Mouse (Mus musculus): ENCODE measurements around the gene Teddm2. TPM values are rescaled to one million over a fixed set of nuclear protein-coding genes. Genes with fewer than 3 reads are reported as not detected.

Teddm2 gene
- polyA plus RNA-seq, 1 experiment from 2014 or later = 0.86 TPM

DNA sequence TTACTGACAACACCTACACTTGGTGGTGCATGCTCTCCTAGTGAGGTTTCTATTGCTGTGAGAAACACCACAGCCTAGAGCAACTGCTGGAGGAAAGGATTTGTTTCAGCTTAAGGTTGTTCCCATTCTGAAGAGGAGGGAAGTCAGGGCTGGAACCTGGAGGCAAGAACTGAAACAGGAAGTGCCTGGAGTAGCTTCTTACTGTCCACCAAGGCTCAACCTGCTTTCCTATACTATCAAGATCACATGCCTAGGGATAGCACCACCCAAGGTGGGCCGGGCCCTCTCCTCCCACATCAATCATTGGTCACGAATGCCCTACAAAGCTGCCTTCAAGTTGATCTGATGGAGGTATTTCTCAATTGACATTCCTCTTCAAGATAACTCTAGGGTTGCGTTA lies 21.6 kb upstream of the Teddm2 start:
- H3K4me3 ChIP-seq = no peak overlapping the region
- no peak overlapping the region for H3K4me2 ChIP-seq (replicated peaks)
- WGBS = 91% methylated on average over 3 of the region's 3 CpGs
- no peaks in the 10 kb centered on the region for H3K9me3 ChIP-seq
- H3K27me3 ChIP-seq = no peaks in the 10 kb centered on the region
- H3K4me1 ChIP-seq = no peaks in the 10 kb centered on the region
- ATAC-seq (ENCODE audit: insufficient number of reproducible peaks, insufficient read depth, low FRiP score, low TSS enrichment) = no peak
- H3K36me3 ChIP-seq = no peaks in the 10 kb centered on the region
- no peak overlapping the region for H3K27ac ChIP-seq
- H3K9ac ChIP-seq = no peak overlapping the region

DNA sequence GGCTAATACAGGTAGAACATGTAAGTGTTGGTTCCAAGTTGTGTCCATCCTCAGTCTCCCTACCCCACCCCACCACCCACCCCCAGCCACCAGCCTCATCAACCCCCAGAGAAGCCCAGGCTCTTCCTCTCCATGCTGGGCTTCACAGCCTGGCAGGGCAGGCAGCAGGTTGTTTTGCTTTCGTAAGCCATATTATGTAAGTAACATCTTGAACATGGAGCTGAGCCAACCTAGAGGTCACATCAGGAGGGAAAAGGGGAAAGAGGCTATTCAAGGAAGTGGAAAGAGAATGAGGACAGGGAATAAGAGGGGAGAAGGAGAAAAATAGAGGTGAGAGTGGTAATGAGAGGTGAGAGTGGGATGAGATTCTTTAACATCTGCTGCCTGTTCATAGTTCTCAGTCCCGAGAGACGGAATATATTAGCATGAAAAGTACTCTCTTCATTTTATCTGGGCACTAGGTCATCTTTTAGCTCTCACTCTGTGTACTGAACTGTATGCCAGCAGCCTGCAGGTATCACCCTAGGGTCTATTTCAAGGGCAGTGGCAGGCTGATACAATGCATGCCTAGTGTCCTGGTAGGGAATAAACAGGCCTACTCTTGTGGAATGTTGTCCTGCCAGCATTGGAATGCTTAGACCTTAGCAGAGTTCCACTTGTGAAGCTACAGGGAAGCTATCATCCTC lies 18.6 kb upstream of the Teddm2 start:
- Histone ChIP-seq H3K4me1 (no peaks in the 10 kb centered on the region), H3K4me2 (replicated peaks) (no peak overlapping the region), H3K27ac (no peak overlapping the region), H3K9ac (no peak overlapping the region), H3K9me3 (no peaks in the 10 kb centered on the region), H3K36me3 (no peaks in the 10 kb centered on the region), H3K4me3 (no peak overlapping the region), H3K27me3 (no peaks in the 10 kb centered on the region)
- 78% methylated on average over 3 of the region's 3 CpGs for WGBS
- no peak for ATAC-seq (ENCODE audit: insufficient number of reproducible peaks, insufficient read depth, low FRiP score, low TSS enrichment)

DNA sequence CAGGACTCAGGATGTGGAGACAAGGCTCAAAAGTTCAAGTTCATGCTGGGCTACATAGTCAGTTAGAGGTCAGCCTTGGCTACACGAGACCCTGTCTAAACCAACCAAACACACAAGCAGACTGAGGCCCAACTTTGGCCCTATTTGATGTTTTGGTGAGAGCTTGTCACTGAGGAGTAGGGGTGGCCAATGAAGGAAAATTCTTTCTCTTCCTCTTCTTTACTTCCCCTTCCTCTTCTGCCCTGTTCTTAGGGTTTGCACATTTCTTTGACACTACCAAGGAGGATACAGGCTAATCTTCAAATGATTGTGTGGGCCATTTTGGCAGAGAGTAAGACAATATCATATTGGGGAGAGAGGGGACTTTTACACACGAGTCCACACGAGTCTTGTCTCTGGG lies 13.8 kb upstream of the Teddm2 start:
- no peak overlapping the region for H3K9ac ChIP-seq
- no peaks in the 10 kb centered on the region for H3K27me3 ChIP-seq
- no peaks in the 10 kb centered on the region for H3K9me3 ChIP-seq
- no peak for ATAC-seq (ENCODE audit: insufficient number of reproducible peaks, insufficient read depth, low FRiP score, low TSS enrichment)
- 84% methylated on average over 3 of the region's 3 CpGs for WGBS
- H3K4me2 ChIP-seq (replicated peaks) = no peak overlapping the region
- no peaks in the 10 kb centered on the region for H3K4me1 ChIP-seq
- no peak overlapping the region for H3K4me3 ChIP-seq
- no peak overlapping the region for H3K27ac ChIP-seq
- 0 out of 2 replicates have a peak, but pooled peaks cover 2% of the 10 kb centered on the region for H3K36me3 ChIP-seq

DNA sequence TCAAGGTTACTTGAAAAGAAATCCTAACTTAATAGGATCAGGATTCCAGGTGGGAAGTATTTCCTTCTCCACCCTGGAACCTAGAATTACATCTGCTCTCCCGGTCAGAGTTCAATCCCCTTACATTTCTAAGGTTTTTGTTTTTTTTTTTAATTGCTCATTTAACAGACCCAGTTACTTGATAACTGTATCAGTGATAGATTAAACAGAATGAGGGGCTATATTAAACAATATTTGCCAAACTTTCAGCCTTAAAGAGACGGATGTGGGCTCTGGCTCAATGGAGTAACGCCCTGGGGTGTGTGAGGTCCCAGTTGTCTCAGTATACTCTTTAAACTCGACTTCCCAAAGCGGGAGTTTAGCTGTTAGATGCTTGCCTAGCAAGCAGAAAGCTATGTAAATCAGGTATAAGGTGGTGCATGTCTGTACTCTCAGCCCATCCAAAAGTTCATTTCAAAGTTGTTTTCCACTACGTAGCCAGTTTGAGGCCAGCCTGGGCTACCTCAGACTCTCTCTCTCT lies 11.3 kb upstream of the Teddm2 start:
- peaks cover 27% of the 10 kb centered on the region for H3K36me3 ChIP-seq
- no peaks in the 10 kb centered on the region for H3K27me3 ChIP-seq
- H3K9ac ChIP-seq = no peak overlapping the region
- no peaks in the 10 kb centered on the region for H3K4me1 ChIP-seq
- no peak overlapping the region for H3K4me3 ChIP-seq
- 84% methylated on average over 6 of the region's 6 CpGs for WGBS
- no peak overlapping the region for H3K27ac ChIP-seq
- no peaks in the 10 kb centered on the region for H3K9me3 ChIP-seq
- ATAC-seq (ENCODE audit: insufficient number of reproducible peaks, insufficient read depth, low FRiP score, low TSS enrichment) = no peak
- H3K4me2 ChIP-seq (replicated peaks) = no peak overlapping the region

DNA sequence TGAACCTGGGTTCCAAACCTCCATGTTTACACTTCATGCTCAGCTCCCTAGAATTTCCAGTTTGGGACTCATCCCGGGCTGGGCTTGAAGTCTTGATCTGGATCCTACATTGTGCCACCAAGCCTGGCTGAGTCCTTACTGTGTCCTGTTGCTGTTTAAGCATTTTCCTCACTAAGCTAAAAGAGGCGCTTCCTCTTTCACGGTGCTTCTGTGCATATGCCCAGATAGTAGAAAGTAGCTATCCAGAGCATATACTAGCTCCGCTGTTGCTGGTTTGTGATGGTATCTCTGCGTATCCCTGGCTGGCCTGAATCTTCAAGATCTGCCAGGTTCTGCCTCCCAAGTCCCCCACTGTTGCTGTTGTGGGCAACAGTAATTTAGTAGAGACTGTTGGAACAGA lies 10.4 kb upstream of the Teddm2 start:
- Histone ChIP-seq H3K27me3 (no peaks in the 10 kb centered on the region), H3K4me1 (no peaks in the 10 kb centered on the region), H3K9ac (no peak overlapping the region), H3K4me2 (replicated peaks) (no peak overlapping the region), H3K9me3 (no peaks in the 10 kb centered on the region), H3K27ac (no peak overlapping the region), H3K36me3 (peaks cover 36% of the 10 kb centered on the region), H3K4me3 (no peak overlapping the region)
- 86% methylated on average over 5 of the region's 5 CpGs for WGBS
- no peak for ATAC-seq (ENCODE audit: insufficient number of reproducible peaks, insufficient read depth, low FRiP score, low TSS enrichment)

DNA sequence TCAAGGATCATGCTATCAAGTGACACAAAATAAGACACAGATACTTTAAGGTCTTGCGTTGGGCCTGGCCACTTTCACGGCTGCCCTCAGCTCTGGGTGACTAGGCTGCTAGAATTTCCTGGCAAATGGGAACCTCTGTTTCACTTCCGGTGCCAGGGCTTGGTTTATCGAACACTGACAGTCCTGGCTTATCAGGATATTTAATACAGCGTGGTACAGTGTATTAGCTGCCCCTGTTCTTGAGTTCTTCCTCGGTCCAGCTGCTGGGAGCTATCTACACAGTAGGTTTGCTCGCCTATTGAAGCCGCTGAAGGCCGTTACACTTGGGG lies 9.9 kb upstream of the Teddm2 start:
- H3K27ac ChIP-seq = no peak overlapping the region
- no peak overlapping the region for H3K4me3 ChIP-seq
- 88% methylated on average over 9 of the region's 9 CpGs for WGBS
- H3K4me2 ChIP-seq (replicated peaks) = no peak overlapping the region
- H3K4me1 ChIP-seq = no peaks in the 10 kb centered on the region
- H3K27me3 ChIP-seq = no peaks in the 10 kb centered on the region
- ATAC-seq (ENCODE audit: insufficient number of reproducible peaks, insufficient read depth, low FRiP score, low TSS enrichment) = no peak
- H3K9ac ChIP-seq = no peak overlapping the region
- peaks cover 41% of the 10 kb centered on the region for H3K36me3 ChIP-seq
- H3K9me3 ChIP-seq = no peaks in the 10 kb centered on the region

DNA sequence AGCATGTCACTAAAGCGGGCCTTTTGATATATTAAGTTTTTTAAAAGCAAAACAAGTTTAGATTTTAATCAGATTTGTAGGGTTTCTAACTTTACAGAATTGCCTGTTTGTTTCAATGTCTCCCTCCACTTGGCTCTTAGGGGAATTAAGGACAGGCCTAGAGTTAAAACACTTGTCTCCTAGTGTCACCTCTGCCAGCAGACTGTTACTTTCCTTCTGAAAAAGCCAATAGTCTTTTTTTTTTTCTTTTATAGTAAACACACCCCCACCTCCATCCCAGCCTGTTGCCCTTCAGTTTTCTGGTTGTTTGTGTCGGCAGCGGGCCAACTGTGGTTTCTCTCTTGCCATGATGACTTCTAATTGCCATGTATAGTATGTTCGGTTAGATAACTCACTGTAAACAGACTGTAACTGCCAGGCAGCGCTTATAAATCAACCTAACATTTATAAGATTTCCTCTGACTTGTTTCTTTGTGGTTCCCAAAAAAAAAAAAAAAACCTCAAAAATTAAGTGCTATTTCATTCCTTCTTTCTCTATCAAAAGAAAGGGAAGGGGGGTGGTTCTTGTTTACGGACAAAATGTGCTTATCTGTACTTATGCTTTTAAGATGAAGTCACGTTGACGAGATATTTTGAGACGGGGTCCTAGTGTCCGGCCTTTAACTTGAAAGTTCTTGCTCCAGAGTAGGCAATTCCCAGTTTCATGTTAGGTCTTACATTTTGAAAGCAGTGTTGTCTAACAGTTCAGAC lies 9.4 kb upstream of the Teddm2 start:
- Histone ChIP-seq H3K36me3 (peaks cover 47% of the 10 kb centered on the region), H3K27ac (no peak overlapping the region), H3K4me3 (no peak overlapping the region), H3K4me2 (replicated peaks) (no peak overlapping the region), H3K9ac (no peak overlapping the region), H3K27me3 (no peaks in the 10 kb centered on the region), H3K9me3 (no peaks in the 10 kb centered on the region), H3K4me1 (no peaks in the 10 kb centered on the region)
- ATAC-seq (ENCODE audit: insufficient number of reproducible peaks, insufficient read depth, low FRiP score, low TSS enrichment) = no peak
- 84% methylated on average over 10 of the region's 10 CpGs for WGBS

DNA sequence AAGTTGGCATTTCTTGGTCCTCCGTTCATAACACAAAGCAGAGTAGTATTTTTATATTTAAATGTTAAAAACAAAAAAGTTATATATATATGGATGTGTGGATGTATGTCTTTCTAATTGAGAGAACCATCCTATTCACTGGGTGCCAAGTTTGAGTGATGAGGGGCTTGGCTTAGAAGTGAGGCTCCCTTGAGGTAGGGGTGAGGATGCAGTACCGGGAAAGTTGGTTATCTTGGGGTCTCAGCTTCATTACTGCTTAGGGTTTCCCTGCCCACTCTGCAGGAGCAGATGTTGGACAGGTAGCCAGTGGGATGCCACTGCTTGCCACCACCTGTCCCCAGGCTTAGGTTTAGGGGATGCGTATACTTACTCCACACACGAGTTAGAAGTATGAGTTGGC lies 8.7 kb upstream of the Teddm2 start:
- Histone ChIP-seq H3K4me3 (no peak overlapping the region), H3K9ac (no peak overlapping the region), H3K9me3 (no peaks in the 10 kb centered on the region), H3K27ac (no peak overlapping the region), H3K4me2 (replicated peaks) (no peak overlapping the region), H3K36me3 (peaks cover 53% of the 10 kb centered on the region), H3K27me3 (no peaks in the 10 kb centered on the region), H3K4me1 (no peaks in the 10 kb centered on the region)
- WGBS = 93% methylated on average over 4 of the region's 4 CpGs
- ATAC-seq (ENCODE audit: insufficient number of reproducible peaks, insufficient read depth, low FRiP score, low TSS enrichment) = no peak

DNA sequence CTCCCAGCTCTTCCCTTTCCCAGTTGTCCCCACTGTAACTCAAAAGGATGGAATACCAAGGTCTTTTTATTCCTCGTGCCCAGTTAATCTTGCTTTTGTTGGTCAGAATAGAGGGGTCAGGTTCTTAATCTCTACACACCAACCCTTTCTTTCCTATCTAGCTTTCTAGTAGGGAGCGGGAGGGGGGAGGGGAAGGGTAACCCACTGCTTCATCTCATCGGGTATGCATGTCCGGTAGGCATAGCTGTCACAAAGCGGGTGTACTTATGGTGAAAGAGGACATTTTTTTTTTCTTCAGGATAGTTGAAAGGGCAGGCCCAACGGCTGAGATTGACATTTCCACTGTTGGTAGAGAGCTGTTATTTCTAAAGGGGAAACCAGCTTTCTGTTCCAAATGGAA lies 8.2 kb upstream of the Teddm2 start:
- Histone ChIP-seq H3K9ac (no peak overlapping the region), H3K27me3 (no peaks in the 10 kb centered on the region), H3K4me2 (replicated peaks) (no peak overlapping the region), H3K9me3 (no peaks in the 10 kb centered on the region), H3K4me1 (no peaks in the 10 kb centered on the region), H3K36me3 (peaks cover 59% of the 10 kb centered on the region), H3K4me3 (no peak overlapping the region), H3K27ac (no peak overlapping the region)
- WGBS = 84% methylated on average over 6 of the region's 6 CpGs
- ATAC-seq (ENCODE audit: insufficient number of reproducible peaks, insufficient read depth, low FRiP score, low TSS enrichment) = no peak

DNA sequence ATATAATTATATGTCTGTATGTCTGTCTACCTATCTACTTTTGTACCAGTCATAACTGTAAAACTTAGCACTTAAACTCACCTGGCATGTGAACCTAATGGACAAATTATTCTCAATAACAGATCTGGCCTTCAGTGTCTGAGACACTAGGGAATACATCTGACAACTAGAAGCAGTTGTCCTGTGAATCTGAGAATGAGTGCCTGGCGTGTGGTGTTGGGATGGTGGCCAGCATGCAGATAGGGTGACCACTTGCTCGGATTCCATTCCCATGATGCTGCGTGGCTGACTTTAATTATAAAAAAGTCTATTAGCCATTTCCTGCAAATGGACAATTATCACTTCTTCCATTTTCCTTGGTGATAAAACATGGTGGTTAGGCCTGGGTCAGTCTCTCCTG lies 5.9 kb upstream of the Teddm2 start:
- H3K27me3 ChIP-seq = no peaks in the 10 kb centered on the region
- 90% methylated on average over 3 of the region's 3 CpGs for WGBS
- no peak overlapping the region for H3K27ac ChIP-seq
- no peaks in the 10 kb centered on the region for H3K9me3 ChIP-seq
- H3K4me2 ChIP-seq (replicated peaks) = no peak overlapping the region
- H3K4me3 ChIP-seq = no peak overlapping the region
- no peak overlapping the region for H3K9ac ChIP-seq
- no peak for ATAC-seq (ENCODE audit: insufficient number of reproducible peaks, insufficient read depth, low FRiP score, low TSS enrichment)
- H3K4me1 ChIP-seq = peaks cover 11% of the 10 kb centered on the region; the same call in 1 of the 2 replicates
- H3K36me3 ChIP-seq = peaks cover 63% of the 10 kb centered on the region

DNA sequence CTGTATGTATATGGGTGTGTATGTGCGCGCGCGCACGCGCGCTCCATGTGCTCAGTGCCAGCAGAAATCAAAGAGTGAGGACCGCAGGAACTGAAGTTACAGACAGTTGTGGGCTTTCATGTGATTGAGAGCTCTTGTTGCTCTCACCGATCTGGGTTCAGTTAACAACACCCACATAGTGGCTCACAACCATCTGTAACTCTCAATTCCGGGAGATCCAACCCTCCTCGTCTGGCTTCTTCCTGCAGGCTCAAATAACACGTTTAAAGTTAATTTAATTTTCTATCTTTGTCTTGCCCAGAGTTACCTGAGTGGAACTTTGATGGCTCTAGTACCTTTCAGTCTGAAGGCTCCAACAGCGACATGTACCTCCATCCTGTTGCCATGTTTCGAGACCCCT lies 4.2 kb upstream of the Teddm2 start:
- peaks cover 63% of the 10 kb centered on the region for H3K36me3 ChIP-seq
- no peak for ATAC-seq (ENCODE audit: insufficient number of reproducible peaks, insufficient read depth, low FRiP score, low TSS enrichment)
- H3K4me1 ChIP-seq = peaks cover 11% of the 10 kb centered on the region; the same call in 1 of the 2 replicates
- no peak overlapping the region for H3K4me3 ChIP-seq
- H3K27ac ChIP-seq = no peak overlapping the region
- H3K9me3 ChIP-seq = no peaks in the 10 kb centered on the region
- 90% methylated on average over 14 of the region's 14 CpGs for WGBS
- H3K4me2 ChIP-seq (replicated peaks) = no peak overlapping the region
- no peak overlapping the region for H3K9ac ChIP-seq
- H3K27me3 ChIP-seq = no peaks in the 10 kb centered on the region

DNA sequence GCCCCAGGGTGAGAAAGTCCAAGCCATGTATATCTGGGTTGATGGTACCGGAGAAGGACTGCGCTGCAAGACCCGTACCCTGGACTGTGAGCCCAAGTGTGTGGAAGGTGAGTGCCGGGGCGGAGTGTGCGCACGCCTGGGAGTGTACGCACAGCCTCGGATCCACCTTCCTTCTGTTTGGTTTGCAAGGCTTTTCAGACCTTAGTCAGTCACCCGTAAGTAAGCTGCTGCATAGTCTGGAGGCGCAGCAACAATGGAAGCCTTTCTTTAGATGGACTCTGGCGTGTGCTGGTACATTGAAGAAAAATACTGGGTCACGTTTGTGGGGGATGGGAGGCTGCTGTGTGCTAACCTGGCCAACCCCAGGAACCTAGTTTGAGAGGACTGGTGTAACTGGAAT lies 3.0 kb upstream of the Teddm2 start:
- peak overlapping the region; percentile 80 for H3K4me2 ChIP-seq (replicated peaks)
- no peaks in the 10 kb centered on the region for H3K9me3 ChIP-seq
- 78% methylated on average over 13 of the region's 13 CpGs for WGBS
- H3K4me3 ChIP-seq = no peak overlapping the region
- no peak overlapping the region for H3K27ac ChIP-seq
- ATAC-seq (ENCODE audit: insufficient number of reproducible peaks, insufficient read depth, low FRiP score, low TSS enrichment) = no peak
- H3K9ac ChIP-seq = no peak overlapping the region
- no peaks in the 10 kb centered on the region for H3K27me3 ChIP-seq
- peaks cover 11% of the 10 kb centered on the region; the same call in 1 of the 2 replicates for H3K4me1 ChIP-seq
- H3K36me3 ChIP-seq = peaks cover 53% of the 10 kb centered on the region

All from embryonic facial prominence, embryonic 12.5 days (tissue).